Mouse (Mus musculus) ES-E14 (cell line): ENCODE results near the gene Nsd1. TPM values are rescaled to one million over a fixed set of nuclear protein-coding genes. Genes with fewer than 3 reads are reported as not detected.

ENCODE experiments used
- DNase-seq: peaks from one replicate; pipeline ENCODE4 v3.0.0-alpha.2; 2013; ENCODE audit warnings: low read depth, low spot score
- H3K27ac ChIP-seq: 2 replicates; pipeline ENCODE4 v1.5.1; 2012; ENCODE audit warnings: low read depth, mild to moderate bottlenecking, low read length, moderate library complexity, mixed read lengths; ENCODE audit not compliant: poor library complexity, insufficient read depth, severe bottlenecking
- H3K36me3 ChIP-seq: 2 replicates; pipeline ENCODE4 v1.6.1; 2012; ENCODE audit warnings: mild to moderate bottlenecking, low read length, moderate library complexity, mixed read lengths; ENCODE audit not compliant: control insufficient read depth, poor library complexity, insufficient read depth, severe bottlenecking
- H3K4me1 ChIP-seq, 2 experiments: fragments of 150-350 bp in 1 of 2; sonication (generic) in 1 of 2; 2 replicates each; pipeline ENCODE4 v1.6.1; 2012; ENCODE audit warnings: low read length in 2 of 2, mild to moderate bottlenecking in 1 of 2, mixed read lengths in 1 of 2; ENCODE audit not compliant: control insufficient read depth in 2 of 2, insufficient read depth in 2 of 2, poor library complexity in 1 of 2
- H3K4me3 ChIP-seq, 2 experiments: fragments of 150-350 bp in 1 of 2; sonication (generic) in 1 of 2; 2 replicates each; pipeline ENCODE4 v1.5.1; 2012; ENCODE audit warnings: low read length in 2 of 2, low read depth in 1 of 2, mild to moderate bottlenecking in 1 of 2, mixed read lengths in 1 of 2; ENCODE audit not compliant: insufficient read depth in 1 of 2, poor library complexity in 1 of 2, severe bottlenecking in 1 of 2
- H3K9ac ChIP-seq: 2 replicates; pipeline ENCODE4 v1.6.1; 2012; ENCODE audit warnings: low read depth, mild to moderate bottlenecking, low read length, mixed read lengths; ENCODE audit not compliant: poor library complexity, insufficient read depth, severe bottlenecking
- H3K9me3 ChIP-seq: fragments of 150-350 bp; sonication (generic); 2 replicates; pipeline ENCODE4 v1.6.1; 2012; ENCODE audit warnings: low read depth, mild to moderate bottlenecking, low read length; ENCODE audit not compliant: control insufficient read depth, insufficient read depth
- CHD2 ChIP-seq: IDR thresholded peaks from 2 replicates; pipeline ENCODE4 v1.6.1; 2014; ENCODE audit warnings: mild to moderate bottlenecking, low read depth, low read length, inconsistent platforms
- HCFC1 ChIP-seq: IDR thresholded peaks from 2 replicates; pipeline ENCODE4 v1.6.1; 2012; ENCODE audit warnings: low read length, inconsistent platforms, borderline replicate concordance; ENCODE audit not compliant: insufficient read depth
- MAFK ChIP-seq: IDR thresholded peaks from 2 replicates; pipeline ENCODE4 v1.6.1; 2014; ENCODE audit warnings: mild to moderate bottlenecking, low read depth, low read length, inconsistent platforms; ENCODE audit not compliant: insufficient read depth
- ZC3H11A ChIP-seq: IDR thresholded peaks from 2 replicates; pipeline ENCODE4 v1.6.1; 2012; ENCODE audit warnings: low read depth, mild to moderate bottlenecking, inconsistent platforms, low read length, borderline replicate concordance
- ZNF384 ChIP-seq: IDR thresholded peaks from 2 replicates; pipeline ENCODE4 v1.6.1; 2012; ENCODE audit warnings: low read depth, low read length, inconsistent platforms
- in situ Hi-C, 2 experiments: fragments of 600-800 bp; cut with MboI; formaldehyde crosslinking; loops; one replicate each; pipeline ENCODE4 v1.15.1; 2025; ENCODE audit warnings: low sequenced_read_pairs in 2 of 2, inconsistent platforms in 1 of 2; ENCODE audit not compliant: unreplicated experiment in 2 of 2
- total RNA-seq: library from RNA; depleted of rRNA; stranded (reverse); fragments of 300-350 nt; gene quantifications from 2 replicates; pipeline ENCODE4 v1.2.3, GENCODE M21; 2012; rRNA removed

Nsd1 gene
- 120 and 135 TPM in 2 replicates for total RNA-seq

DNA sequence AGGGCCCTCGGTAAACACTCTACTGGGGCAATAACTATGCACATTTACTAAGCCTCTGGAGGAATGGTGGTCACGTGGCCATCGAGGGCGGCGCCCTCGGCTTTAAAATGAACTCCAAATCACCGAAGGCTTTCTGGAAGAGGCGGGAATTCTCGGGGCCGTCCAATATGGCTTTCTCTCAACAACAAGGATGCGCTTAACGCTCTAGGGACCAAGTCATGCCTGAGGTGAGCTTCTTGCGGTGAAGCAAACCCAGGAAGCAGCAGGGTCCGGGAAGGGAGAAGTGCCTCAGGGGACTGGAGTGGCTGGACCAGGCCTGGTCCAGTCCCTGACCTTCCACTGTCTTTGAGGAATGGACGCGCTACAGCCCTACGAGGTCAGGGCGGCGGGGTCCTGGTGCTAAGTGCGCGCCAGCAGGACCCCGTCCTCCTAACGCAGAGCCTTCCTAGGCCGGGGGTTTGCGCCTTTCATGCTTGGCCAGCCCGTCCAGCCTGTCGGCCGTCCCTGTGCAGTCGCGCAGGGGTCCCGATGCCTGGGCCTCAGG, at the start of gene Nsd1:
TSS of gene Nsd1 (plus strand) at position 134 of the 544 bp plus-strand sequence.
- no peak for TF ChIP-seq CHD2
- TF ChIP-seq ZNF384: no peak
- TF ChIP-seq HCFC1: no peak
- TF ChIP-seq MAFK: no peak
- peak within 1 kb of the TSS; percentile 96 for H3K9ac ChIP-seq

DNA sequence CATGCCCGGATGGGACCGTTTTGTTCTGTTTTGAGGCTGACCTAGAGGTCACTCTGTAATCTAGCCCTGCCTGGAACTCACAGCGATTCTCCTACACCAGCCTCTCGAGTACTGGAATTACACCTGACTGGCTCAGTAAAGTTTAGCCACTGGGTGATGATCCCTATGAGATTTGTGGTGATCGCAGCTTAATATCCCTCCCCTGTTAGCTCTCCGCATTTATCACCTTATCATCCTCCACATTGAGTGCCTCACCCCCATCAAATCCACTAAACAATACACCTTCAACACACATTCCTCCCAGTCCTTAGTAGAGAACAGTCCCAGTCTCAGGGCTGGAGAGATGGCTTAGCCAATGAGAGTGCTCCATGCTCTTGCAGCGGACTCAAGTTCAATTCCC, 47.2 kb upstream of the Nsd1 start:
- H3K36me3 ChIP-seq: no peaks in the 10 kb centered on the region
- DNase-seq: no peak
- peaks cover 0 to 19% of the 10 kb centered on the region in 2 experiments; a peak in 1 of 4 replicates for H3K4me1 ChIP-seq
- in situ Hi-C loops: no loop called here
- H3K4me3 ChIP-seq: no peak overlapping the region
- no peak overlapping the region for H3K9ac ChIP-seq
- H3K27ac ChIP-seq: no peak overlapping the region
- H3K9me3 ChIP-seq: no peaks in the 10 kb centered on the region
- TF ChIP-seq HCFC1 (no peak), MAFK (no peak)

More for the DNA sequence above, at the start of gene Nsd1:
- peaks cover 8 to 17% of the 10 kb centered on the region in 2 experiments for H3K4me1 ChIP-seq
- no peak for DNase-seq
- H3K36me3 ChIP-seq: peaks cover 13% of the 10 kb centered on the region
- in situ Hi-C loops: no loop called here
- no peaks in the 10 kb centered on the region for H3K9me3 ChIP-seq
- H3K27ac ChIP-seq: peak within 1 kb of the TSS; percentile 97
- H3K4me3 ChIP-seq: peak within 1 kb of the TSS; percentile 74 to 88

DNA sequence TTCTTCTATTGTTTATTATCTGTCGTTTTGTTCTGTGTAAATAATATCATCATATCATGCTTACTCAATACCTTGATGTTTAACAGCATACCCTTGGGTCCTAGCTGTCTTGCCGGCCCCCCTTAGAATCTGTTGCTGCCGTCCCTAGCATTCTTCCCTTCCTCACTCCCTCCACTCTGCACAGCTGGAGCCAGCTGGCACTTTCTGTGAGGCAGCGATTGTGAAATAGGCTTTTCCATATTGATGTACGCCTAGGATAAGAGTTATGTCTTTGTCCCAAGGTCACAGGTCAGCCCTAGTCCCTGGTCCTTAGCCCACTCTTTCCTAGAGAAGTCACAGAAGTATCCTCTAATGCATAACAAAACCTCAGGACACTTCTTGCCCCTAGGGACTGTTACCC, 46.0 kb upstream of the Nsd1 start:
- no peak for TF ChIP-seq MAFK
- Histone ChIP-seq H3K27ac (no peak overlapping the region), H3K9me3 (no peaks in the 10 kb centered on the region), H3K9ac (no peak overlapping the region), H3K4me1 (peaks cover 0 to 23% of the 10 kb centered on the region in 2 experiments; a peak in 1 of 4 replicates), H3K4me3 (no peak overlapping the region), H3K36me3 (no peaks in the 10 kb centered on the region)
- in situ Hi-C loops: no loop called here
- no peak for DNase-seq

DNA sequence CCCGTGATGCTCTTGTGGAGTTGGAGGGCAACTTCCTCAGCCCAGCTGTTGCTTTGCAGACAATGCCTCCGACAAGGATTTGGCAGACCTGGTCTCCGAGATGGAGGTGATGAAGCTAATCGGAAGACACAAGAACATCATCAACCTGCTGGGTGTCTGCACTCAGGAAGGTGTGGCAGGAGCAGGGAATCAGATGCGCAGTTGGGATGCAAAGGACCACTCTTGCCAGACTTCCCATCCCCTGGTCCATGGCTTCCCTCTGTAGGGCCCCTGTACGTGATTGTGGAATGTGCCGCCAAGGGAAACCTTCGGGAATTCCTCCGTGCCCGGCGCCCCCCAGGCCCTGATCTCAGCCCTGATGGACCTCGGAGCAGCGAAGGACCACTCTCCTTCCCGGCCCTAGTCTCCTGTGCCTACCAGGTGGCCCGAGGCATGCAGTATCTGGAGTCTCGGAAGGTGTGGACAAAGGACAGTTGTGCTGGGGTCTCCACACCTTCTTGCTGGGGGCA, 43.7 kb upstream of the Nsd1 start:
- peaks cover 0 to 22% of the 10 kb centered on the region in 2 experiments; a peak in 1 of 4 replicates for H3K4me1 ChIP-seq
- H3K27ac ChIP-seq: no peak overlapping the region
- peak overlapping the region; percentile 13; the same call in 1 of the 2 replicates for H3K9ac ChIP-seq
- no peak for TF ChIP-seq ZC3H11A
- TF ChIP-seq CHD2: no peak
- no peak for TF ChIP-seq HCFC1
- no peak for TF ChIP-seq MAFK
- TF ChIP-seq ZNF384: no peak
- peak overlapping the region; percentile 1 to 9; a peak in 1 of 4 replicates for H3K4me3 ChIP-seq
- no peaks in the 10 kb centered on the region for H3K9me3 ChIP-seq
- no peak for DNase-seq
- in situ Hi-C loops: no loop called here
- H3K36me3 ChIP-seq: no peaks in the 10 kb centered on the region
